Mouse (Mus musculus): ENCODE data around the gene Lrrc37a.

- TF ChIP-seq POLR2A (IDR thresholded peaks at IDR 0.05; ENCODE audit: low read depth, low read length) = no peak
- TF ChIP-seq CTCF (IDR thresholded peaks at IDR 0.05; ENCODE audit: borderline replicate concordance, insufficient read depth, low read length) = no peak
Measured at GRCm38 (mm10) chr11:103413516-103413915, 90.9 kb downstream of the Lrrc37a start.
